Mouse (Mus musculus): Measurements from ENCODE around the gene Mroh7. TPM values are rescaled to one million over a fixed set of nuclear protein-coding genes. Genes with fewer than 3 reads are reported as not detected.

Mroh7 gene
- polyA plus RNA-seq, 1 experiment = 1.5 TPM

- peaks cover 2% of the 10 kb centered on the region; the same call in 1 of the 2 replicates for H3K4me1 ChIP-seq (ENCODE audit: control insufficient read depth, insufficient read depth, low read length)
- no peak for DNase-seq
- 85% methylated on average over 5 of the region's 5 CpGs for WGBS
- H3K4me3 ChIP-seq (replicated peaks; ENCODE audit: extremely low read depth, low read depth, low read length) = no peak overlapping the region
- TF ChIP-seq POLR2A (IDR thresholded peaks at IDR 0.05; ENCODE audit: borderline replicate concordance, extremely low read depth, low read depth, low read length) = no peak
- TF ChIP-seq CTCF (IDR thresholded peaks at IDR 0.05; ENCODE audit: insufficient read depth, low read length) = no peak
Measured at GRCm38 (mm10) chr4:106676749-106677148, 54.0 kb downstream of the Mroh7 start.

GRCm38 (mm10) chr4:106666546-106666945 is 64.2 kb downstream of the Mroh7 start:
- 95% methylated on average over 2 of the region's 2 CpGs for WGBS
- no peaks in the 10 kb centered on the region for H3K4me1 ChIP-seq (ENCODE audit: control insufficient read depth, insufficient read depth, low read length)
- TF ChIP-seq POLR2A (IDR thresholded peaks at IDR 0.05; ENCODE audit: borderline replicate concordance, extremely low read depth, low read depth, low read length) (no peak), CTCF (IDR thresholded peaks at IDR 0.05; ENCODE audit: insufficient read depth, low read length) (no peak)
- DNase-seq = no peak
- H3K4me3 ChIP-seq (replicated peaks; ENCODE audit: extremely low read depth, low read depth, low read length) = no peak overlapping the region

- no peak for TF ChIP-seq POLR2A (IDR thresholded peaks at IDR 0.05; ENCODE audit: borderline replicate concordance, extremely low read depth, low read depth, low read length)
- no peaks in the 10 kb centered on the region for H3K4me1 ChIP-seq (ENCODE audit: control insufficient read depth, insufficient read depth, low read length)
- H3K4me3 ChIP-seq (replicated peaks; ENCODE audit: extremely low read depth, low read depth, low read length) = no peak overlapping the region
- 89% methylated on average over 10 of the region's 10 CpGs for WGBS
- DNase-seq = no peak
Measured at GRCm38 (mm10) chr4:106665673-106666072, 65.1 kb downstream of the Mroh7 start.

GRCm38 (mm10) chr4:106665269-106665668 is 65.5 kb downstream of the Mroh7 start:
- TF ChIP-seq CTCF (IDR thresholded peaks at IDR 0.05; ENCODE audit: insufficient read depth, low read length) (no peak), POLR2A (IDR thresholded peaks at IDR 0.05; ENCODE audit: borderline replicate concordance, extremely low read depth, low read depth, low read length) (no peak)
- H3K4me3 ChIP-seq (replicated peaks; ENCODE audit: extremely low read depth, low read depth, low read length) = no peak overlapping the region
- H3K4me1 ChIP-seq (ENCODE audit: control insufficient read depth, insufficient read depth, low read length) = no peaks in the 10 kb centered on the region
- no peak for DNase-seq
- WGBS = 99% methylated on average over 2 of the region's 2 CpGs

GRCm38 (mm10) chr4:106664697-106665096 is 66.0 kb downstream of the Mroh7 start:
- Histone ChIP-seq H3K4me1 (ENCODE audit: control insufficient read depth, insufficient read depth, low read length) (no peaks in the 10 kb centered on the region), H3K4me3 (replicated peaks; ENCODE audit: extremely low read depth, low read depth, low read length) (no peak overlapping the region)
- WGBS = 86% methylated on average over 6 of the region's 6 CpGs
- TF ChIP-seq POLR2A (IDR thresholded peaks at IDR 0.05; ENCODE audit: borderline replicate concordance, extremely low read depth, low read depth, low read length) = no peak
- no peak for TF ChIP-seq CTCF (IDR thresholded peaks at IDR 0.05; ENCODE audit: insufficient read depth, low read length)
- no peak for DNase-seq

GRCm38 (mm10) chr4:106663956-106664470 is 66.7 kb downstream of the Mroh7 start:
- H3K4me3 ChIP-seq (replicated peaks; ENCODE audit: extremely low read depth, low read depth, low read length) = no peak overlapping the region
- no peak for DNase-seq
- TF ChIP-seq CTCF (IDR thresholded peaks at IDR 0.05; ENCODE audit: insufficient read depth, low read length) = no peak
- no peak for TF ChIP-seq POLR2A (IDR thresholded peaks at IDR 0.05; ENCODE audit: borderline replicate concordance, extremely low read depth, low read depth, low read length)
- no peaks in the 10 kb centered on the region for H3K4me1 ChIP-seq (ENCODE audit: control insufficient read depth, insufficient read depth, low read length)
- 80% methylated on average over 5 of the region's 5 CpGs for WGBS

- no peak for DNase-seq
- WGBS = 89% methylated on average over 10 of the region's 10 CpGs
- TF ChIP-seq CTCF (IDR thresholded peaks at IDR 0.05; ENCODE audit: insufficient read depth, low read length) (no peak), POLR2A (IDR thresholded peaks at IDR 0.05; ENCODE audit: borderline replicate concordance, extremely low read depth, low read depth, low read length) (no peak)
- H3K4me3 ChIP-seq (replicated peaks; ENCODE audit: extremely low read depth, low read depth, low read length) = no peak overlapping the region
- no peaks in the 10 kb centered on the region; the same call in 1 of the 2 replicates for H3K4me1 ChIP-seq (ENCODE audit: control insufficient read depth, insufficient read depth, low read length)
Measured at GRCm38 (mm10) chr4:106655681-106656080, 75.0 kb downstream of the Mroh7 start.

GRCm38 (mm10) chr4:106653051-106653450 is 77.7 kb downstream of the Mroh7 start:
- Histone ChIP-seq H3K4me1 (ENCODE audit: control insufficient read depth, insufficient read depth, low read length) (no peaks in the 10 kb centered on the region; the same call in 1 of the 2 replicates), H3K4me3 (replicated peaks; ENCODE audit: extremely low read depth, low read depth, low read length) (no peak overlapping the region)
- 94% methylated on average over 15 of the region's 15 CpGs for WGBS
- DNase-seq = no peak
- TF ChIP-seq CTCF (IDR thresholded peaks at IDR 0.05; ENCODE audit: insufficient read depth, low read length) (no peak), POLR2A (IDR thresholded peaks at IDR 0.05; ENCODE audit: borderline replicate concordance, extremely low read depth, low read depth, low read length) (no peak)

GRCm38 (mm10) chr4:106652546-106652945 is 78.2 kb downstream of the Mroh7 start:
- TF ChIP-seq CTCF (IDR thresholded peaks at IDR 0.05; ENCODE audit: insufficient read depth, low read length) = no peak
- no peak for TF ChIP-seq POLR2A (IDR thresholded peaks at IDR 0.05; ENCODE audit: borderline replicate concordance, extremely low read depth, low read depth, low read length)
- no peak for DNase-seq
- H3K4me1 ChIP-seq (ENCODE audit: control insufficient read depth, insufficient read depth, low read length) = no peaks in the 10 kb centered on the region; the same call in 1 of the 2 replicates
- no peak overlapping the region for H3K4me3 ChIP-seq (replicated peaks; ENCODE audit: extremely low read depth, low read depth, low read length)
- WGBS = 92% methylated on average over 3 of the region's 3 CpGs

GRCm38 (mm10) chr4:106650833-106651527 is 79.7 kb downstream of the Mroh7 start, which contains the start of gene Pars2:
Pars2 (plus strand) TSS chr4:106651069.
- Histone ChIP-seq H3K4me3 (replicated peaks; ENCODE audit: extremely low read depth, low read depth, low read length) (peak within 1 kb of the TSS; percentile 93), H3K4me1 (ENCODE audit: control insufficient read depth, insufficient read depth, low read length) (no peaks in the 10 kb centered on the region; the same call in 1 of the 2 replicates)
- TF ChIP-seq CTCF (IDR thresholded peaks at IDR 0.05; ENCODE audit: insufficient read depth, low read length) (no peak), POLR2A (IDR thresholded peaks at IDR 0.05; ENCODE audit: borderline replicate concordance, extremely low read depth, low read depth, low read length) (peak; percentile 82; the same call in 1 of the 2 replicates)
- 3% methylated on average over 40 of the region's 40 CpGs for WGBS
- peak; percentile 95 for DNase-seq

All from lung, adult 2 months (tissue).